Mouse (Mus musculus) MEL (cell line): Measurements from ENCODE around the gene 1810046K07Rik. TPM values are rescaled to one million over a fixed set of nuclear protein-coding genes. Genes with fewer than 3 reads are reported as not detected.
A peak's percentile ranks its signal among the peaks of the same experiment; 100 is the strongest.

Experiments used
- DNase-seq: peaks from one replicate; pipeline ENCODE4 v3.0.0; 2011; ENCODE audit warnings: low read depth, low spot score
- H3K27ac ChIP-seq: 2 replicates; pipeline ENCODE4 v1.5.1; 2012; ENCODE audit warnings: low read depth, mild to moderate bottlenecking, control low read depth, low read length, moderate library complexity; ENCODE audit not compliant: control insufficient read depth
- H3K27me3 ChIP-seq, 2 experiments: fragments of 150-350 bp in 1 of 2; sonication (generic) in 1 of 2; 2 replicates each; pipeline ENCODE4 v1.6.1; 2012; ENCODE audit warnings: low read length in 2 of 2, mild to moderate bottlenecking in 2 of 2, improper control_type of control experiment in 1 of 2, moderate library complexity in 1 of 2; ENCODE audit not compliant: insufficient read depth in 2 of 2, control insufficient read depth in 1 of 2
- H3K36me3 ChIP-seq, 2 experiments: 2 replicates each; pipeline ENCODE4 v1.6.1; 2012 to 2014; ENCODE audit warnings: low read length in 2 of 2, improper control_type of control experiment in 1 of 2, inconsistent platforms in 1 of 2, mild to moderate bottlenecking in 1 of 2; ENCODE audit not compliant: insufficient read depth in 2 of 2, control insufficient read depth in 1 of 2
- H3K4me1 ChIP-seq, 2 experiments: fragments of 150-350 bp in 1 of 2; sonication (generic) in 1 of 2; 2 replicates each; pipeline ENCODE4 v1.6.1; 2012; ENCODE audit warnings: low read length in 2 of 2, improper control_type of control experiment in 1 of 2, mild to moderate bottlenecking in 1 of 2; ENCODE audit not compliant: insufficient read depth in 2 of 2, control insufficient read depth in 1 of 2
- H3K4me3 ChIP-seq, 2 experiments: fragments of 150-350 bp in 1 of 2; sonication (generic) in 1 of 2; 2 replicates each; pipeline ENCODE4 v1.5.1; 2012; ENCODE audit warnings: low read depth in 2 of 2, low read length in 2 of 2, mild to moderate bottlenecking in 2 of 2, moderate library complexity in 2 of 2, control low read depth in 1 of 2, improper control_type of control experiment in 1 of 2; ENCODE audit not compliant: control insufficient read depth in 1 of 2, insufficient read depth in 1 of 2
- H3K79me2 ChIP-seq: 2 replicates; pipeline ENCODE4 v1.6.1; 2012; ENCODE audit warnings: mild to moderate bottlenecking, low read length, moderate library complexity; ENCODE audit not compliant: control insufficient read depth, poor library complexity, insufficient read depth
- H3K9ac ChIP-seq: 2 replicates; pipeline ENCODE4 v1.6.1; 2012; ENCODE audit warnings: low read depth, mild to moderate bottlenecking, control low read depth, low read length, moderate library complexity; ENCODE audit not compliant: control insufficient read depth, poor library complexity, severe bottlenecking
- H3K9me3 ChIP-seq: fragments of 150-350 bp; sonication (generic); replicated peaks from 2 replicates; pipeline ENCODE4 v1.6.1; 2012; ENCODE audit warnings: mild to moderate bottlenecking, low read length, improper control_type of control experiment, moderate library complexity; ENCODE audit not compliant: insufficient read depth
- BHLHE40 ChIP-seq: IDR thresholded peaks from 2 replicates; pipeline ENCODE4 v1.6.1; 2012; ENCODE audit warnings: low read depth, mild to moderate bottlenecking, inconsistent platforms, low read length, improper control_type of control experiment, borderline replicate concordance
- CHD1 ChIP-seq: IDR thresholded peaks from 2 replicates; pipeline ENCODE4 v1.6.1; 2012; ENCODE audit warnings: low read depth, mild to moderate bottlenecking, inconsistent platforms, low read length, improper control_type of control experiment
- CHD2 ChIP-seq: IDR thresholded peaks from 2 replicates; pipeline ENCODE4 v1.6.1; 2011; ENCODE audit warnings: low read length, improper control_type of control experiment
- ELF1 ChIP-seq: IDR thresholded peaks from 2 replicates; pipeline ENCODE4 v1.6.1; 2014; ENCODE audit warnings: low read depth, mild to moderate bottlenecking, inconsistent platforms, low read length, improper control_type of control experiment, moderate library complexity
- EP300 ChIP-seq, 2 experiments: IDR thresholded peaks; 2 replicates each; pipeline ENCODE4 v1.6.1; 2011; ENCODE audit warnings: improper control_type of control experiment in 2 of 2, low read length in 2 of 2, low read depth in 1 of 2, mild to moderate bottlenecking in 1 of 2
- ETS1 ChIP-seq: IDR thresholded peaks from 2 replicates; pipeline ENCODE4 v1.6.1; 2012; ENCODE audit warnings: low read depth, mild to moderate bottlenecking, inconsistent platforms, low read length, improper control_type of control experiment, moderate library complexity
- GABPA ChIP-seq: IDR thresholded peaks from 2 replicates; pipeline ENCODE4 v1.6.1; 2012; ENCODE audit warnings: low read depth, mild to moderate bottlenecking, inconsistent platforms, low read length, improper control_type of control experiment, moderate library complexity
- HCFC1 ChIP-seq: IDR thresholded peaks from 2 replicates; pipeline ENCODE4 v1.6.1; 2012; ENCODE audit warnings: low read depth, mild to moderate bottlenecking, inconsistent platforms, low read length, improper control_type of control experiment, moderate library complexity
- MAFK ChIP-seq: IDR thresholded peaks from 2 replicates; pipeline ENCODE4 v1.6.1; 2011; ENCODE audit warnings: low read depth, mild to moderate bottlenecking, low read length, improper control_type of control experiment, borderline replicate concordance
- MAX ChIP-seq: IDR thresholded peaks from 2 replicates; pipeline ENCODE4 v1.6.1; 2011; ENCODE audit warnings: low read length, improper control_type of control experiment
- MAZ ChIP-seq: IDR thresholded peaks from 2 replicates; pipeline ENCODE4 v1.6.1; 2012; ENCODE audit warnings: low read depth, mild to moderate bottlenecking, inconsistent platforms, low read length, improper control_type of control experiment
- MXI1 ChIP-seq: IDR thresholded peaks from 2 replicates; pipeline ENCODE4 v1.6.1; 2011; ENCODE audit warnings: mild to moderate bottlenecking, low read depth, low read length, improper control_type of control experiment
- MYB ChIP-seq: IDR thresholded peaks from 2 replicates; pipeline ENCODE4 v1.6.1; 2011; ENCODE audit warnings: mild to moderate bottlenecking, low read depth, low read length, improper control_type of control experiment
- MYC ChIP-seq: IDR thresholded peaks from 2 replicates; pipeline ENCODE4 v1.6.1; 2011; ENCODE audit warnings: low read depth, mild to moderate bottlenecking, low read length, improper control_type of control experiment, moderate library complexity
- NELFE ChIP-seq: IDR thresholded peaks from 2 replicates; pipeline ENCODE4 v1.6.1; 2011; ENCODE audit warnings: low read depth, low read length, improper control_type of control experiment
- NRF1 ChIP-seq: IDR thresholded peaks from 2 replicates; pipeline ENCODE4 v1.6.1; 2014; ENCODE audit warnings: low read depth, mild to moderate bottlenecking, inconsistent platforms, low read length, improper control_type of control experiment, moderate library complexity; ENCODE audit not compliant: poor library complexity, insufficient read depth, severe bottlenecking
- POLR2A ChIP-seq, 2 experiments: IDR thresholded peaks; 2 replicates each; pipeline ENCODE4 v1.6.1; 2011 to 2012; ENCODE audit warnings: low read length in 2 of 2, mild to moderate bottlenecking in 2 of 2, control low read depth in 1 of 2, improper control_type of control experiment in 1 of 2, low read depth in 1 of 2, moderate library complexity in 1 of 2; ENCODE audit not compliant: control insufficient read depth in 1 of 2, insufficient read depth in 1 of 2, poor library complexity in 1 of 2
- POLR2AphosphoS5 ChIP-seq: IDR thresholded peaks from 2 replicates; pipeline ENCODE4 v1.6.1; 2012; ENCODE audit warnings: low read depth, borderline replicate concordance, mild to moderate bottlenecking, inconsistent platforms, low read length, moderate library complexity, mixed read lengths
- RAD21 ChIP-seq: IDR thresholded peaks from 2 replicates; pipeline ENCODE4 v1.6.1; 2011; ENCODE audit warnings: mild to moderate bottlenecking, low read depth, low read length, improper control_type of control experiment
- SIN3A ChIP-seq: IDR thresholded peaks from 2 replicates; pipeline ENCODE4 v1.6.1; 2012; ENCODE audit warnings: low read length, improper control_type of control experiment, inconsistent platforms
- SMC3 ChIP-seq: IDR thresholded peaks from 2 replicates; pipeline ENCODE4 v1.6.1; 2011; ENCODE audit warnings: low read depth, low read length, improper control_type of control experiment
- TAL1 ChIP-seq: IDR thresholded peaks from 2 replicates; pipeline ENCODE4 v1.6.1; 2012; ENCODE audit warnings: mild to moderate bottlenecking, inconsistent platforms, low read length, moderate library complexity, mixed read lengths
- TBP ChIP-seq: IDR thresholded peaks from 2 replicates; pipeline ENCODE4 v1.8.0; 2011; ENCODE audit warnings: low read depth, low read length, improper control_type of control experiment
- TCF12 ChIP-seq: IDR thresholded peaks from 2 replicates; pipeline ENCODE4 v1.6.1; 2014; ENCODE audit warnings: low read depth, mild to moderate bottlenecking, inconsistent platforms, low read length, improper control_type of control experiment, moderate library complexity
- USF1 ChIP-seq: IDR thresholded peaks from 2 replicates; pipeline ENCODE4 v1.6.1; 2014; ENCODE audit warnings: low read depth, mild to moderate bottlenecking, inconsistent platforms, low read length, improper control_type of control experiment, moderate library complexity
- USF2 ChIP-seq, 2 experiments: IDR thresholded peaks; 2 replicates each; pipeline ENCODE4 v1.6.1; 2011 to 2012; ENCODE audit warnings: improper control_type of control experiment in 2 of 2, low read length in 2 of 2, borderline replicate concordance in 1 of 2, inconsistent platforms in 1 of 2, low read depth in 1 of 2, mild to moderate bottlenecking in 1 of 2; ENCODE audit not compliant: insufficient read depth in 1 of 2
- ZMIZ1 ChIP-seq: IDR thresholded peaks from 2 replicates; pipeline ENCODE4 v1.6.1; 2012; ENCODE audit warnings: low read depth, mild to moderate bottlenecking, inconsistent platforms, low read length, improper control_type of control experiment, moderate library complexity
- ZNF384 ChIP-seq: IDR thresholded peaks from 2 replicates; pipeline ENCODE4 v1.6.1; 2012; ENCODE audit warnings: low read depth, mild to moderate bottlenecking, inconsistent platforms, low read length, improper control_type of control experiment
- polyA plus RNA-seq, 2 experiments: library from polyadenylated mRNA; stranded (reverse) in 1 of 2; unstranded in 1 of 2; fragments of >175 nt in 1 of 2; fragments of >200 nt in 1 of 2; gene quantifications; 2 replicates each; pipeline versions ENCODE4 v1.2.1 to v1.2.4; 2012; ENCODE audit warnings: low replicate concordance in 2 of 2, low read depth in 1 of 2; ENCODE audit not compliant: insufficient read length in 2 of 2, insufficient read depth in 1 of 2, missing spikeins in 1 of 2
- total RNA-seq: library from RNA; depleted of rRNA; stranded (reverse); fragments of 300-350 nt; gene quantifications from 2 replicates; pipeline ENCODE4 v1.2.3, GENCODE M21; 2012

1810046K07Rik gene
- total and polyA plus RNA-seq, 3 experiments: not detected

DNA sequence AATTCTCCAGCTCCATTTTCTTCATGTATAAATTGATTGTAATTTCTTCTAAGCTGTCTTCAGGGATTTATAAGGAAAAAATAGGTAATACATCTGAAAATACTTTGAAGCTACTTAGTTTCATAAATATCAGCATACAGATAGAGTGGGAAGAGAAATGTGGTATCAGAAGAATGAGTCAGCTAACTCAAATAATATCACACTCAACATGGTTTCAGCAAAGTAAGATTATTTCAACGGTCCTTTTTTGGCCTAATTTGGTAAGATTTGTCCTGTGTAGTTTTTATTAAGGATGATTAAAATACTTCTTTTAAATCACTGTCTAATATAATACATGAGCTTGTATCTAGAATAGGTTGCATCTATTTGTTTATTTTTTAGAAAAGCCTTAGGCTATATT lies 8.6 kb downstream of the 1810046K07Rik start (continued):
- no peak for TF ChIP-seq ZNF384

DNA sequence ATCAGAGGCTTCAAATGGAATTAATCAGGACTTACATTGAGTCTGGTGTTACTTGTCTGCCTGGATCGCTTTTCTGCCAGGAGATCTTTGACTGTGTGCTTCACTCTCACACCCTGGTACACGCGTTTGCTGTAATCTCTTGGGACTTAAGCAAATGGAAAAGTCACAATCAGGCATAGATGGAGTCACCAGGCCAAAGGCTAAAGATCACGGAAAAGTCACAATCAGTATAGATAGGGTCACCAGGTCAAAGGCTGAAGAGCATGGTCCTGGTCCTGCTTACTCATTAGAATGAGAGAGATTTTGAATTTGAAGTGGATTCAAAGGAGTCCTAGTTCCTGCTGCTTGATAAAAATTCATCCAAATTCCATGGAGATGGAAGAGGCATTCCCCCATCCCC lies 10.5 kb downstream of the 1810046K07Rik start:
- peaks cover 59 to 67% of the 10 kb centered on the region in 2 experiments for H3K4me1 ChIP-seq
- peaks cover 0 to 75% of the 10 kb centered on the region in 2 experiments; a peak in 2 of 4 replicates for H3K36me3 ChIP-seq
- TF ChIP-seq TCF12 (no peak), ETS1 (no peak), HCFC1 (no peak), NRF1 (no peak), USF2 (IDR thresholded peaks at IDR 0.05; ENCODE audit: borderline replicate concordance in 1 of 2, insufficient read depth in 1 of 2, low read depth in 1 of 2, low read length in 2 of 2) (no peak), GABPA (no peak), CHD2 (no peak), POLR2AphosphoS5 (no peak), POLR2A (IDR thresholded peaks at IDR 0.05; ENCODE audit: control insufficient read depth in 1 of 2, insufficient read depth in 1 of 2, low read depth in 1 of 2, low read length in 2 of 2, poor library complexity in 1 of 2) (no peak), USF1 (no peak), MYC (no peak), ZNF384 (no peak), CHD1 (no peak), SMC3 (no peak), MAZ (no peak), TBP (no peak), NELFE (no peak), MXI1 (no peak), ELF1 (no peak)

DNA sequence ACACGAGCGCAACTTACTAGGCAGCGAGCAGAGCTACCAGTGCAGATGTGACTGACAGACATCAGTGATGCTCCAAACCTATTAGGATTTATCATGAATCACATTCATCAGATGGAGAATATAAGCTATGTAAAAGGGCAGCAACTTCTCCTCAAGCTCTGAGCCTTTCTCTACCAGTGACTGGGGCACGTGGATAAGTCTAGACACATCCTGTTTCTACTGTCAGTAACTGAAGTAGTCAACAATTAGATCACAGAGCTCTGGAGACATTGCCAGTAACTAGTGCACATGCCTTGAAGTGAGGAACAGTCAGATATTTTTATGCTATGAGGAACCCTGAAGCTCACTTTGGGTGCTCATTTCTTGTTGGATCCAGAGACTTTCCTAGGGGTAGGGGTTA lies 11.4 kb downstream of the 1810046K07Rik start:
- H3K27ac ChIP-seq: peak overlapping the region; percentile 50
- H3K4me3 ChIP-seq: no peak overlapping the region
- TF ChIP-seq CHD1 (no peak), NELFE (no peak), MAX (peak; percentile 83), TBP (no peak), MYC (0 out of 2 replicates have a peak, but pooled peaks have one; percentile 35), EP300 (IDR thresholded peaks at IDR 0.05; ENCODE audit: low read depth in 1 of 2, low read length in 2 of 2) (peak; percentile 34 to 61; a peak in 3 of 4 replicates), USF1 (peak; percentile 64; the same call in 1 of the 2 replicates), RAD21 (no peak), ETS1 (peak; percentile 45; the same call in 1 of the 2 replicates), SMC3 (no peak), TAL1 (no peak), MYB (0 out of 2 replicates have a peak, but pooled peaks have one; percentile 19), GABPA (no peak), POLR2A (IDR thresholded peaks at IDR 0.05; ENCODE audit: control insufficient read depth in 1 of 2, insufficient read depth in 1 of 2, low read depth in 1 of 2, low read length in 2 of 2, poor library complexity in 1 of 2) (no peak), MAZ (no peak), MAFK (no peak), CHD2 (no peak), ZMIZ1 (no peak), SIN3A (no peak), BHLHE40 (peak; percentile 63; the same call in 1 of the 2 replicates), TCF12 (peak; percentile 20; the same call in 1 of the 2 replicates)

More for the DNA sequence above, 10.5 kb downstream of the 1810046K07Rik start:
- Histone ChIP-seq H3K9ac (no peak overlapping the region), H3K79me2 (no peaks in the 10 kb centered on the region), H3K9me3 (no peaks in the 10 kb centered on the region), H3K27me3 (no peaks in the 10 kb centered on the region), H3K4me3 (no peak overlapping the region), H3K27ac (peak overlapping the region; percentile 5; the same call in 1 of the 2 replicates)
- no peak for DNase-seq

More for the DNA sequence above, 11.4 kb downstream of the 1810046K07Rik start:
- peaks cover 0 to 78% of the 10 kb centered on the region in 2 experiments; a peak in 2 of 4 replicates for H3K36me3 ChIP-seq
- H3K79me2 ChIP-seq: no peaks in the 10 kb centered on the region
- no peak overlapping the region for H3K9ac ChIP-seq
- peak; percentile 64 for DNase-seq
- H3K9me3 ChIP-seq: no peaks in the 10 kb centered on the region
- H3K27me3 ChIP-seq: no peaks in the 10 kb centered on the region
- H3K4me1 ChIP-seq: peaks cover 62 to 72% of the 10 kb centered on the region in 2 experiments
